Mouse (Mus musculus): ENCODE measurements around the gene Klhl36.

GRCm38 (mm10) chr8:119831336-119831995 lies 30.6 kb upstream of the Klhl36 start:
- TF ChIP-seq POLR2A (IDR thresholded peaks at IDR 0.05; ENCODE audit: borderline replicate concordance, extremely low read depth, insufficient read depth, insufficient read length, poor library complexity, severe bottlenecking) = no peak
- TF ChIP-seq CTCF (IDR thresholded peaks at IDR 0.05; ENCODE audit: borderline replicate concordance, extremely low read depth, insufficient read depth, insufficient read length) = no peak

Data from brain, embryonic 14.5 days (tissue).